Mouse (Mus musculus) lung, postnatal 10 days (tissue): ENCODE measurements around the gene Pgs1.

Experiments used
- DNase-seq: peaks from one replicate; pipeline ENCODE4 v3.0.0; 2021

Gene Pgs1

GRCm38 (mm10) chr11:117977694-117978360, 8.3 kb upstream of the Pgs1 start:
- DNase-seq, result no peak

- DNase-seq, result no peak
Observed at GRCm38 (mm10) chr11:117979388-117979787, 6.7 kb upstream of the Pgs1 start.

GRCm38 (mm10) chr11:117982426-117982825, 3.7 kb upstream of the Pgs1 start:
- peak; percentile 65 for DNase-seq

GRCm38 (mm10) chr11:117983770-117984169, 2.3 kb upstream of the Pgs1 start:
- DNase-seq, result no peak

- peak; percentile 78 for DNase-seq
Observed at GRCm38 (mm10) chr11:117987032-117987451, 950 bp downstream of the Pgs1 start.

GRCm38 (mm10) chr11:117987968-117988367, 1.9 kb downstream of the Pgs1 start:
- no peak for DNase-seq

- DNase-seq, result no peak
Observed at GRCm38 (mm10) chr11:117989241-117989640, 3.1 kb downstream of the Pgs1 start.

- no peak for DNase-seq
Observed at GRCm38 (mm10) chr11:117989926-117990325, 3.8 kb downstream of the Pgs1 start.

- peak; percentile 58 for DNase-seq
Observed at GRCm38 (mm10) chr11:117991502-117992470, 5.7 kb downstream of the Pgs1 start.

GRCm38 (mm10) chr11:117993190-117994175, 7.4 kb downstream of the Pgs1 start:
- no peak for DNase-seq

GRCm38 (mm10) chr11:117994250-117995057, 8.4 kb downstream of the Pgs1 start:
- DNase-seq, result peak; percentile 59

- DNase-seq, result no peak
Observed at GRCm38 (mm10) chr11:117995255-117995654, 9.2 kb downstream of the Pgs1 start.

GRCm38 (mm10) chr11:117995661-117996060, 9.6 kb downstream of the Pgs1 start:
- DNase-seq, result no peak

- DNase-seq, result no peak
Observed at GRCm38 (mm10) chr11:117996066-117996465, 10.0 kb downstream of the Pgs1 start.

- DNase-seq, result no peak
Observed at GRCm38 (mm10) chr11:117997085-117997484, 11.0 kb downstream of the Pgs1 start.

- no peak for DNase-seq
Observed at GRCm38 (mm10) chr11:117998356-117998755, 12.3 kb downstream of the Pgs1 start.

- no peak for DNase-seq
Observed at GRCm38 (mm10) chr11:117999260-117999934, 13.3 kb downstream of the Pgs1 start.

GRCm38 (mm10) chr11:118000083-118000482, 14.0 kb downstream of the Pgs1 start:
- DNase-seq, result no peak

GRCm38 (mm10) chr11:118000565-118001215, 14.6 kb downstream of the Pgs1 start:
- no peak for DNase-seq

- no peak for DNase-seq
Observed at GRCm38 (mm10) chr11:118003176-118003575, 17.1 kb downstream of the Pgs1 start.

- DNase-seq, result peak; percentile 42
Observed at GRCm38 (mm10) chr11:118003718-118004117, 17.6 kb downstream of the Pgs1 start.
